Mouse (Mus musculus): ENCODE measurements around the gene Creb5. TPM values are rescaled to one million over a fixed set of nuclear protein-coding genes. Genes with fewer than 3 reads are reported as not detected.
"Not testable (repeated sequence)": the region's sequence is repeated elsewhere in the genome, so short reads cannot be mapped to it uniquely, and the experiment has no call there.

The Creb5 gene
- polyA plus RNA-seq, 1 experiment from 2014 or later, result 4.1 TPM

DNA sequence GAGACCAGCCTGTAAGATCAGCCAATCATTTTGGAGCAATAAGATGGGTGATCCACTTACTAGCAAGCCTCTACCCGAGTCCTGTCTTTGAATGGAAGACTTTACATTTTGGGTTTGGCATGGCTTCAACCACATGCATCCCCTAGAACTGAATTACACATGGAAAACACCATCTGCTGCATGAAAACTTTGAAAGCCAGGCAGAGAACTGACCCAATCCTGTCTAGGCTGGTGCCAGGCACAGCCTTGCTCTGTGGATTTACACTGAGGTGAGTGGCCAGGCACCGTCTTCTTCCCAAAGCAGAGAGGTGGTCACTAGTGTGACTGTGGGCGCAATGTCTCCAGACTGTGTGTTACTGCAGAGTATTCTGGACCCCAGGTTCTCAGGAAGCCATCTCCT, 109.4 kb downstream of the Creb5 start:
- no peaks in the 10 kb centered on the region for H3K27me3 ChIP-seq (ENCODE audit: control insufficient read depth, insufficient read depth, low read length)
- WGBS, result 89% methylated on average over 3 of the region's 3 CpGs
- DNase-seq (ENCODE audit: low spot score, missing footprints), result no peak
- no peaks in the 10 kb centered on the region for H3K9me3 ChIP-seq (ENCODE audit: control insufficient read depth, low read length)
- H3K4me2 ChIP-seq, result no peak overlapping the region
- no peak overlapping the region for H3K9ac ChIP-seq (ENCODE audit: low read length)
- H3K27ac ChIP-seq (ENCODE audit: low read depth, low read length), result no peak overlapping the region
- ATAC-seq (ENCODE audit: low FRiP score), result no peak
- no peak overlapping the region for H3K4me3 ChIP-seq (ENCODE audit: low read depth, low read length)
- H3K4me1 ChIP-seq (ENCODE audit: control insufficient read depth, insufficient read depth, low read length), result peaks cover 10% of the 10 kb centered on the region
- H3K36me3 ChIP-seq (ENCODE audit: control insufficient read depth, insufficient read depth, low read length), result no peaks in the 10 kb centered on the region

DNA sequence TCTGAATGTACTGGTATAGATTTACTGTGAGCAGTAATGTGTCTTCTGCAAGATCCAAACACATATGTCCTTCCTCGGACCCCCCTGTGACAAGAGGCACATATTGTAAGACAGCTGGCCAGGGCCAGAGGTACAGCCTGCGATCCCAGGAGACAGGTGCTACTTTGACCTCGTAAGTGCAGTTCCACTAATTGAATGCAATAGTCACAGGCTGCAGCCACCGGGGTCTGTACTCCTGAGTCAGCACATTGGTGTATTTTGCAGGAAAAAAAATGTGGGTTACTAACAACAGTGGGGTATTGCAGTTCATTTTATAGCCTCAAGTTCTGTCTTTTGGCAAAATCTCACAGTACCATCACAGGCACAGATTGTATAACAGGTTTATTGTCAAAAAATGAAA, 110.7 kb downstream of the Creb5 start:
- peaks cover 10% of the 10 kb centered on the region for H3K4me1 ChIP-seq (ENCODE audit: control insufficient read depth, insufficient read depth, low read length)
- no peak for ATAC-seq (ENCODE audit: low FRiP score)
- H3K9ac ChIP-seq (ENCODE audit: low read length), result no peak overlapping the region
- DNase-seq (ENCODE audit: low spot score, missing footprints), result no peak
- WGBS, result 77% methylated on average over 4 of the region's 4 CpGs
- no peaks in the 10 kb centered on the region for H3K27me3 ChIP-seq (ENCODE audit: control insufficient read depth, insufficient read depth, low read length)
- no peaks in the 10 kb centered on the region for H3K36me3 ChIP-seq (ENCODE audit: control insufficient read depth, insufficient read depth, low read length)
- no peak overlapping the region for H3K4me3 ChIP-seq (ENCODE audit: low read depth, low read length)
- no peaks in the 10 kb centered on the region for H3K9me3 ChIP-seq (ENCODE audit: control insufficient read depth, low read length)
- no peak overlapping the region for H3K27ac ChIP-seq (ENCODE audit: low read depth, low read length)
- no peak overlapping the region for H3K4me2 ChIP-seq

DNA sequence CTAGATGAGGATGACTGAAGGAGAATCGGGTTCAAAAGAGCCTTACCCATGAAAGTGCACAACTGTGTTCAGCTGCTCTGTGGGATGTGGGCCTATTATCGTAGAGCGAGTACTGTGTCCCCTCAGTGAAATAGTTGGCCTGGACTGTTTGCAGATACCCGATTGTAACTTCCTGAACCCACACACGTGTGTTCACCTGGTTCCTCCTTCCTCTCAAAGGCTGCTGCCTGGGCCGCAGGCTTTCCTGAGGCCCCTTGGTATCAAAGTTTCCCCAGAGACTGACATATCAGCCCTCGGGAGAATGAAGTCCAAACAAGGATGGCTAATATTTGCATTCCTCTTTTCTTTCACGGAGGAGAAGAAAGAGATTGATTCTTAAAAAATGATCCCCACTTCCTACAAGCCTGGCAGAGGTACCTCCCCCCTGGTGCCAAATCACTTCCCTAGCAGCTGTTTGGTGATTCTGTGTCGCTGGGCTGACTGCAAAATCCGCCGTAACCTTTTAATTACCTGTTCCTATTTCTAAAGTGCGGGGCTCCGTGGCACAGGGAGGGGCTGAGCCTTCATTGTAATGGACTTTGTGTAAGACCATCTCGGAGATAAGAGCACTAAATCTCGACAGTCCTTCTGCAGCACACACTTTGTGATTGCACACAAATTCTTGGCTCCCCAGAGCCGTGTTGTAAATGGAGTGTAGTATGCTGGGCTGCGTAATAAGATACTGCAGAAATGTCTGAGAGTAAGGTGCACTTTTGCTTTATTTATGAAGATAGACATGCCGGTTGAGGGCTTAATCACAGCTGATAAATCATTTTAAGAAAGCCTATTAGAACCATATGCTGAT, 111.4 kb downstream of the Creb5 start:
- H3K9me3 ChIP-seq (ENCODE audit: control insufficient read depth, low read length), result no peaks in the 10 kb centered on the region
- no peak overlapping the region for H3K4me3 ChIP-seq (ENCODE audit: low read depth, low read length)
- 47% methylated on average over 18 of the region's 18 CpGs for WGBS
- H3K4me1 ChIP-seq (ENCODE audit: control insufficient read depth, insufficient read depth, low read length), result peaks cover 10% of the 10 kb centered on the region
- H3K9ac ChIP-seq (ENCODE audit: low read length), result no peak overlapping the region
- DNase-seq (ENCODE audit: low spot score, missing footprints) (peak; percentile 81), ATAC-seq (ENCODE audit: low FRiP score) (no peak)
- H3K4me2 ChIP-seq, result no peak overlapping the region
- H3K27me3 ChIP-seq (ENCODE audit: control insufficient read depth, insufficient read depth, low read length), result no peaks in the 10 kb centered on the region
- H3K27ac ChIP-seq (ENCODE audit: low read depth, low read length), result no peak overlapping the region
- H3K36me3 ChIP-seq (ENCODE audit: control insufficient read depth, insufficient read depth, low read length), result no peaks in the 10 kb centered on the region

DNA sequence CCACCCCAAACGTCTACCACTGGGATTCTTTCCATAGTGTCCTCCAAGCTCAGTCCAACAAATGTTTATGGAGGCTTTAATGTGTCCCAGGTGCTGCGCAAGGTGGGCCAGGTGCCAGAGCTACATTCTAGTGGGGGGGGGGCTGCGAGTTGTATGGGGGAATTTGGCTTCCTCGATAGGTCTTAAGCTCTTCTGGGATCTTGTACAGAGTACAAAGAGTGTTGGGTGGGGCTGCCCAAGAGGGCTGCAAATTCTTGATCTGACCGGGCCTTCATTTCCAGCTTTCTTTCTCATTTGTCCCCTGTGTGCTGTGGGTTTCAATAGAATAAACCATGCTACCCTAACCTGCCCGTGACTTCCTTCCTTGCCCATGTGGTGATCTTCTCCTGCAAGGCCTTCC, 114.3 kb downstream of the Creb5 start:
- H3K9me3 ChIP-seq (ENCODE audit: control insufficient read depth, low read length), result no peaks in the 10 kb centered on the region
- H3K9ac ChIP-seq (ENCODE audit: low read length), result no peak overlapping the region
- no peak overlapping the region for H3K4me2 ChIP-seq
- no peaks in the 10 kb centered on the region for H3K27me3 ChIP-seq (ENCODE audit: control insufficient read depth, insufficient read depth, low read length)
- no peak overlapping the region for H3K27ac ChIP-seq (ENCODE audit: low read depth, low read length)
- H3K36me3 ChIP-seq (ENCODE audit: control insufficient read depth, insufficient read depth, low read length), result no peaks in the 10 kb centered on the region
- no peaks in the 10 kb centered on the region; the same call in 1 of the 2 replicates for H3K4me1 ChIP-seq (ENCODE audit: control insufficient read depth, insufficient read depth, low read length)
- no peak for DNase-seq (ENCODE audit: low spot score, missing footprints)
- ATAC-seq (ENCODE audit: low FRiP score), result no peak
- no peak overlapping the region for H3K4me3 ChIP-seq (ENCODE audit: low read depth, low read length)
- 87% methylated on average over 6 of the region's 6 CpGs for whole genome bisulfite sequencing

DNA sequence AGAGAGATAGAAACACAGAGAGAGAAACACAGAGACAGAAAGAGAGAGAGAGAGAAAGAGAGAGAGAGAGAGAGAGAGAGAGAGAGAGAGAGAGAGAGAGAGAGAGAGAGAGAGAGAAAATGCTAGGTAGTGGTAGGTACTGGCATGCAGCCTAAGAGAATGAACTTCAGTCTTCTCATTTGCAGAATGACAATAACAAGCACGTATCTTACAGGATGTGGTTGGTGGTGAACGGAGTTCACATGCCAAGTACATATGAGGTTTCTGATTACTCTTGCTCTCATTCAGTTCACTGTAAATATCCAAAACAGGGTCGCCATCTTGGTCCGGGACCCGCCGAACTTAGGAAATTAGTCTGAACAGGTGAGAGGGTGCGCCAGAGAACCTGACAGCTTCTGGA, 115.5 kb downstream of the Creb5 start:
- H3K36me3 ChIP-seq (ENCODE audit: control insufficient read depth, insufficient read depth, low read length); DNase-seq (ENCODE audit: low spot score, missing footprints); H3K9me3 ChIP-seq (ENCODE audit: control insufficient read depth, low read length); ATAC-seq (ENCODE audit: low FRiP score); H3K4me3 ChIP-seq (ENCODE audit: low read depth, low read length); H3K9ac ChIP-seq (ENCODE audit: low read length); H3K4me1 ChIP-seq (ENCODE audit: control insufficient read depth, insufficient read depth, low read length); H3K4me2 ChIP-seq; H3K27ac ChIP-seq (ENCODE audit: low read depth, low read length); H3K27me3 ChIP-seq (ENCODE audit: control insufficient read depth, insufficient read depth, low read length): not testable (repeated sequence)
- WGBS, result 92% methylated on average over 6 of the region's 7 CpGs

DNA sequence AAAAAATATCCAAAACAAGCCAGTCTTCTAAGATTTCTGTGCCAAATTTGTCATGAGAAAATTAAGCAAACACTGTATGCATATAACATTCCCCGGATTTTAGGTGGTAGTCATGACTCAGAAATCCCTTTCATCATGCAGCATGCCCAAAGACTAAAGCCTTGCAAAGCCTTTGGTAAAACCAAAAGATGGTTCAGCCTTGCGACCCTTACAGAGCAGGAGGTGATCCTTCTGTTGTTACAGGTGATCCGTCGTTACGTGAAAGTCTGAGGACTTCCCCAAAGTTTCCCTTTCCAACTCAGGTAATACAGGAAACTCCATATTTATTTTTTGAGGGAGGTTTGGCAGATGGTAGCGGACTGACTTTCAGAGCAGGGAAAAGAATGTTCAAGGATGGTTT, 122.1 kb downstream of the Creb5 start:
- no peak for DNase-seq (ENCODE audit: low spot score, missing footprints)
- H3K4me2 ChIP-seq, result no peak overlapping the region
- WGBS, result 91% methylated on average over 6 of the region's 6 CpGs
- no peak overlapping the region for H3K27ac ChIP-seq (ENCODE audit: low read depth, low read length)
- ATAC-seq (ENCODE audit: low FRiP score), result no peak
- H3K36me3 ChIP-seq (ENCODE audit: control insufficient read depth, insufficient read depth, low read length), result no peaks in the 10 kb centered on the region
- no peaks in the 10 kb centered on the region for H3K27me3 ChIP-seq (ENCODE audit: control insufficient read depth, insufficient read depth, low read length)
- no peak overlapping the region for H3K9ac ChIP-seq (ENCODE audit: low read length)
- H3K9me3 ChIP-seq (ENCODE audit: control insufficient read depth, low read length), result no peaks in the 10 kb centered on the region
- H3K4me1 ChIP-seq (ENCODE audit: control insufficient read depth, insufficient read depth, low read length), result no peaks in the 10 kb centered on the region
- no peak overlapping the region for H3K4me3 ChIP-seq (ENCODE audit: low read depth, low read length)

DNA sequence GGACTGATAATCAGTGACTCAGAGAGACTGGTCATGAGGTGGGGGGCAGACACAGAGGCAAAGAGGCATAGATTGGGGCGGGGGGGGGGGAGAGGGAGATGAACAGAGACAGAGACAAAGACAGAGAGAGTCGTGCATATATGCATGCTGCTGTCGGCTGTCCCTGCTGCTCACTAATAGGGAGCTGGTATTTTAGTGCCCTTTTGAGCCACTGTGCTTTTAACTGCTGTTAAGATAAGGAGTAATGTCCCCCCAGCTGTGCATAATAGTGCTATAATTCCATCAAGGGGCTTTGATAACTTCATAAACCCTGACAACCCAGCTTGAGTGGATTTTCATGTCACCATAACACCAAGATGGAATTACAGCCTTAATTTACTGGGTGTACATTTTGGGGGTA, 134.3 kb downstream of the Creb5 start:
- no peaks in the 10 kb centered on the region for H3K9me3 ChIP-seq (ENCODE audit: control insufficient read depth, low read length)
- ATAC-seq (ENCODE audit: low FRiP score) (no peak), DNase-seq (ENCODE audit: low spot score, missing footprints) (no peak)
- no peaks in the 10 kb centered on the region for H3K27me3 ChIP-seq (ENCODE audit: control insufficient read depth, insufficient read depth, low read length)
- H3K36me3 ChIP-seq (ENCODE audit: control insufficient read depth, insufficient read depth, low read length), result no peaks in the 10 kb centered on the region
- H3K27ac ChIP-seq (ENCODE audit: low read depth, low read length), result no peak overlapping the region
- no peak overlapping the region for H3K4me3 ChIP-seq (ENCODE audit: low read depth, low read length)
- WGBS, result 67% methylated on average over 3 of the region's 3 CpGs
- no peak overlapping the region for H3K9ac ChIP-seq (ENCODE audit: low read length)
- no peak overlapping the region for H3K4me2 ChIP-seq
- H3K4me1 ChIP-seq (ENCODE audit: control insufficient read depth, insufficient read depth, low read length), result no peaks in the 10 kb centered on the region

DNA sequence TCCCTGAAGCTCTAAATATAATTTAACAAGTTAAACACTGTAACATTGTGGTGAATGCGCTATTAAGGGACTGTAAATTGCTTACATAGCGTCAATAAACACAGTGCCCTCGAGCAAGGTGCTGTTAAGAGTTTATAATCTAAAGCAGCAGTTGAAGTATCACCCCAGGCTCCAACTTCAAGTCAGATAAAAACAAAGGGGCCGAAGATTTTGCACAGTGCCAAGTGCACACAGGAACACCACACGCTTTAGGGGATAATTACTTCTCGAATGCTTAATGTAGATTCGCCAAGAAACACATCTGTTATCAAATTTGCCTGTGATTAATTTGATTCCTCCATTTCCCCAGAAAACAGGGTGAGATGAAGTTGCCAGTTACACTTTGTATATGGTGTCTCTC, 142.3 kb downstream of the Creb5 start:
- no peak for DNase-seq (ENCODE audit: low spot score, missing footprints)
- Histone ChIP-seq H3K4me3 (ENCODE audit: low read depth, low read length) (no peak overlapping the region), H3K27ac (ENCODE audit: low read depth, low read length) (no peak overlapping the region), H3K36me3 (ENCODE audit: control insufficient read depth, insufficient read depth, low read length) (no peaks in the 10 kb centered on the region), H3K4me1 (ENCODE audit: control insufficient read depth, insufficient read depth, low read length) (no peaks in the 10 kb centered on the region), H3K27me3 (ENCODE audit: control insufficient read depth, insufficient read depth, low read length) (no peaks in the 10 kb centered on the region), H3K4me2 (no peak overlapping the region), H3K9me3 (ENCODE audit: control insufficient read depth, low read length) (no peaks in the 10 kb centered on the region), H3K9ac (ENCODE audit: low read length) (no peak overlapping the region)
- ATAC-seq (ENCODE audit: low FRiP score), result no peak
- WGBS, result 85% methylated on average over 7 of the region's 7 CpGs

DNA sequence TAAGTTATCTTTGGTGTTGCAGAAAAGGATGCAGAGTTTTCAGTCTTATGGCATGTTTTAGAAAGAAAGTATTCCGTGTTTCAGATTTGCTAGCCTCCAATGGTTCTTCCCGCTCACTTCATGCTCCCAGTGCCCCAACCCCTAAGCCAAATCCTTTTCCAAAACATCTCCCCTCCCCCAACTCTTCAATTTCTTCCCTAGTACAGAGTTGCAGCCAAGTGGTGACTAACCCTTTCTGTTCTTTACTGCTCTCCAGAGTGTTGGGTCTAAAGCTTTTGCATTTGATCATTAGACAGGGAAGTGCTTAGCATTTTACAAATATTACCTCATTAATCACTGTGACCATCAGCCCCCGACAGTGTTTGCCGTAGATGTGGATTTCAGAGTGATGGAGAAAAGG, 142.8 kb downstream of the Creb5 start:
- no peak overlapping the region for H3K4me2 ChIP-seq
- no peaks in the 10 kb centered on the region for H3K27me3 ChIP-seq (ENCODE audit: control insufficient read depth, insufficient read depth, low read length)
- DNase-seq (ENCODE audit: low spot score, missing footprints), result peak; percentile 49
- H3K27ac ChIP-seq (ENCODE audit: low read depth, low read length), result no peak overlapping the region
- H3K9me3 ChIP-seq (ENCODE audit: control insufficient read depth, low read length), result no peaks in the 10 kb centered on the region
- no peak overlapping the region for H3K9ac ChIP-seq (ENCODE audit: low read length)
- no peak overlapping the region for H3K4me3 ChIP-seq (ENCODE audit: low read depth, low read length)
- ATAC-seq (ENCODE audit: low FRiP score), result no peak
- no peaks in the 10 kb centered on the region for H3K36me3 ChIP-seq (ENCODE audit: control insufficient read depth, insufficient read depth, low read length)
- no peaks in the 10 kb centered on the region for H3K4me1 ChIP-seq (ENCODE audit: control insufficient read depth, insufficient read depth, low read length)
- WGBS, result 60% methylated on average over 4 of the region's 4 CpGs
